Mouse (Mus musculus): ENCODE measurements around the gene Gm21425. TPM values are rescaled to one million over a fixed set of nuclear protein-coding genes. Genes with fewer than 3 reads are reported as not detected.

Gene Gm21425
- not detected for polyA plus RNA-seq (2015; fragmentation: Illumina TruSeq; extraction: RNeasy Lipid Tissue Mini Kit (QIAGEN cat#74804); ENCODE audit: insufficient read depth, low read depth, low replicate concordance)

DNA sequence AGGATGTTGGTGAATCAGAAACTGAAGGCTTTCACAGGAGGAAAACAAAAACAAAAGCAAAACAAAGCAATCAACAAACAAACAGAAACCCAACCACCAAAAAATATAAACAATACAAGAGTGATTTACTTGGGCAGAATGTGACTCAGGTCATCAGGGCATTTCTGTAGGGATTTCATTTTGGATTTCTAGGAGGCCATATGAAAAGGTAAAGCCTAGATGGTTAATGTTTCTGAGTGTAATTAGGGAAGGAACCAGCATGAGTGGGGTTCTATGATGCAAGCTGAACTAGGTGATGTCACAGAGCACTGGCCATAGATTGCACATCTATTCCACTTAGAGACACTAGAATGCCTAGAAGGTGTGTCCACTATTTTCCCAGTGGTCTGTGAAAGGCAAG is at the start of gene Gm21425:
Gene Gm21425 (plus strand): TSS at position 301 of the 400 bp plus-strand sequence.

DNA sequence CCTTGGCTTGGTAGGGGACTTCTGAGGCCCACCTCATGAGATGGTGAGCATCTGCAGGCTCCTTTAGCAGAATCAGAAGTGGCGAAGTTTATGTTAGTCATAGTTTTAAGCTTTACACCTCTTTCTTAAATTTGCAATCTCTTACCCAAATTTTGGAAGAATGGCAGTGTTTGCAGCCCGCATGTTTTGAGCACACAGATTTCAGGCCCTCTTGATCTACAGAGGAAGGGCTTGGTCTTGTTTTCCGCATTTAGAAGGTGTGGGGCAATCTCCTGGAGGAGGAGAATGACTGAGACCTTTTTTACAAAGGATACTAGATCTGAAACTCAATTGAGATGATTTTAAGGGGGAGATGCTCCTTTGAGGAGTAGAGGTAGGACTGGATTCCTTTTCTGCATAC is 28.4 kb upstream of the Gm21425 start, which contains the start of gene Gm21891:
Gene Gm21891 (minus strand): TSS at position 101 of the 400 bp plus-strand sequence.

Other genes with a start within 250 kb of the Gm21425 start
- not detected for gene Gm20807, start 119.1 kb upstream of the Gm21425 start, polyA plus RNA-seq (2015; fragmentation: Illumina TruSeq; extraction: RNeasy Lipid Tissue Mini Kit (QIAGEN cat#74804); ENCODE audit: insufficient read depth, low read depth, low replicate concordance)
- gene Gm21891, start 28.5 kb upstream of the Gm21425 start, polyA plus RNA-seq (2015; fragmentation: Illumina TruSeq; extraction: RNeasy Lipid Tissue Mini Kit (QIAGEN cat#74804); ENCODE audit: insufficient read depth, low read depth, low replicate concordance): not detected
- not detected for gene Gm21828, start 62.0 kb downstream of the Gm21425 start, polyA plus RNA-seq (2015; fragmentation: Illumina TruSeq; extraction: RNeasy Lipid Tissue Mini Kit (QIAGEN cat#74804); ENCODE audit: insufficient read depth, low read depth, low replicate concordance)
- gene Gm21440, start 90.4 kb downstream of the Gm21425 start, polyA plus RNA-seq (2015; fragmentation: Illumina TruSeq; extraction: RNeasy Lipid Tissue Mini Kit (QIAGEN cat#74804); ENCODE audit: insufficient read depth, low read depth, low replicate concordance): not detected
- gene Gm21454, start 90.5 kb downstream of the Gm21425 start, polyA plus RNA-seq (2015; fragmentation: Illumina TruSeq; extraction: RNeasy Lipid Tissue Mini Kit (QIAGEN cat#74804); ENCODE audit: insufficient read depth, low read depth, low replicate concordance): not detected
- gene Gm21725, start 187.1 kb downstream of the Gm21425 start, polyA plus RNA-seq (2015; fragmentation: Illumina TruSeq; extraction: RNeasy Lipid Tissue Mini Kit (QIAGEN cat#74804); ENCODE audit: insufficient read depth, low read depth, low replicate concordance): not detected

All from pancreas, adult 10 weeks (tissue).